Mouse (Mus musculus): Measurements from ENCODE around the gene Sfxn4. TPM values are rescaled to one million over a fixed set of nuclear protein-coding genes. Genes with fewer than 3 reads are reported as not detected.
A peak's percentile ranks its signal among the peaks of the same experiment; 100 is the strongest.

The Sfxn4 gene
- polyA plus RNA-seq (2015; fragmentation: Nextera tagmentation; extraction: Ambion mirVana) = 8.6 and 8.9 TPM in 2 replicates

- Histone ChIP-seq H3K27me3 (ENCODE audit: insufficient read depth, low read length) (no peaks in the 10 kb centered on the region), H3K4me3 (ENCODE audit: low read length) (peak within 1 kb of the TSS; percentile 69), H3K4me2 (replicated peaks; ENCODE audit: low read depth, low read length) (peak within 1 kb of the TSS; percentile 74), H3K4me1 (ENCODE audit: insufficient read depth, low read length) (peaks cover 11% of the 10 kb centered on the region; the same call in 1 of the 2 replicates), H3K9me3 (ENCODE audit: low read length) (no peaks in the 10 kb centered on the region), H3K36me3 (ENCODE audit: insufficient read depth, low read length) (peaks cover 25% of the 10 kb centered on the region), H3K9ac (replicated peaks; ENCODE audit: low read length) (peak within 1 kb of the TSS; percentile 81), H3K27ac (ENCODE audit: low read length) (peak within 1 kb of the TSS; percentile 84)
- peak; percentile 100 for ATAC-seq (ENCODE audit: low FRiP score, low TSS enrichment)
- 3% methylated on average over 30 of the region's 30 CpGs for WGBS
Observed at GRCm38 (mm10) chr19:60860868-60861700, at the start of gene Sfxn4. Sfxn4 (minus strand) TSS chr19:60861479.

DNA sequence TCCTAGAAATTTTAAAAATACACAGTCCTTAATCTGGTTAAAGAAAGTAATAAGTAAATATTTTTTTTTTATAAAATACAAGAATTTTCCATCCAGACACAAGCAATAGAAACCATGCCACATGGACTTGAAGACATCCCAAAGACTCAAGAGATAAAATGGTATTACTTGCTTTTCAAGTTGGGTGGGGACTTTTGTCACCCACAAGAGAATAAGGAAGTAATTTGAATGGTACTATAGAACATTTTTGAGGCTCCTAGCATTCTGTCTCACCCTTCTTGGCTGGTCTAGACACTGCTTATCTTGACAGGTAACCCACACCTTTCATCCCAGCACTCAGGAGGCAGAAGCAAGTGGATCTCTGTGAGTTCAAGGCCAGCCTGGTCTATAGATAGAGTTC lies 49.0 kb upstream of the Sfxn4 start:
- Histone ChIP-seq H3K36me3 (ENCODE audit: insufficient read depth, low read length) (no peaks in the 10 kb centered on the region), H3K9ac (replicated peaks; ENCODE audit: low read length) (no peak overlapping the region), H3K4me2 (replicated peaks; ENCODE audit: low read depth, low read length) (no peak overlapping the region), H3K4me3 (ENCODE audit: low read length) (no peak overlapping the region), H3K27ac (ENCODE audit: low read length) (no peak overlapping the region), H3K4me1 (ENCODE audit: insufficient read depth, low read length) (no peaks in the 10 kb centered on the region), H3K9me3 (ENCODE audit: low read length) (no peaks in the 10 kb centered on the region), H3K27me3 (ENCODE audit: insufficient read depth, low read length) (no peaks in the 10 kb centered on the region)
- no peak for ATAC-seq (ENCODE audit: low FRiP score, low TSS enrichment)

DNA sequence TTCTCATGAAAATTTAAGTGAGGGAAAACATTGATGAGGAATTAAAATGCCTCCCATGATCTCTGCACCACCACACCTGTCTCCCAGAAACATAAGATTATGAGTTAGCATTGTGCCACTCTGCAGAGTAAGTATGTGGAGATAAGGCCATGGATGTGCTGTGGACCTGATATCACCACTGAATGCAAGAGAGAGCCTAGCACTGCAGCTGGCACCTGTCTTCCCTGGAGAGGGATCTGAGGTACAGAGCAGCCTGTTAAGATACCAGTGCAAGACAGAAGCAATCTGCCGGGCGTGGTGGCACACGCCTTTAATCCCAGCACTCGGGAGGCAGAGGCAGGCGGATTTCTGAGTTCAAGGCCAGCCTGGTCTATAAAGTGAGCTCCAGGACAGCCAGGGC lies 44.2 kb upstream of the Sfxn4 start:
- H3K4me1 ChIP-seq (ENCODE audit: insufficient read depth, low read length) = no peaks in the 10 kb centered on the region
- no peak overlapping the region for H3K4me2 ChIP-seq (replicated peaks; ENCODE audit: low read depth, low read length)
- no peak overlapping the region for H3K27ac ChIP-seq (ENCODE audit: low read length)
- H3K36me3 ChIP-seq (ENCODE audit: insufficient read depth, low read length) = no peaks in the 10 kb centered on the region
- H3K9ac ChIP-seq (replicated peaks; ENCODE audit: low read length) = no peak overlapping the region
- WGBS = 87% methylated on average over 5 of the region's 5 CpGs
- H3K4me3 ChIP-seq (ENCODE audit: low read length) = no peak overlapping the region
- H3K27me3 ChIP-seq (ENCODE audit: insufficient read depth, low read length) = no peaks in the 10 kb centered on the region
- H3K9me3 ChIP-seq (ENCODE audit: low read length) = no peaks in the 10 kb centered on the region
- ATAC-seq (ENCODE audit: low FRiP score, low TSS enrichment) = no peak

DNA sequence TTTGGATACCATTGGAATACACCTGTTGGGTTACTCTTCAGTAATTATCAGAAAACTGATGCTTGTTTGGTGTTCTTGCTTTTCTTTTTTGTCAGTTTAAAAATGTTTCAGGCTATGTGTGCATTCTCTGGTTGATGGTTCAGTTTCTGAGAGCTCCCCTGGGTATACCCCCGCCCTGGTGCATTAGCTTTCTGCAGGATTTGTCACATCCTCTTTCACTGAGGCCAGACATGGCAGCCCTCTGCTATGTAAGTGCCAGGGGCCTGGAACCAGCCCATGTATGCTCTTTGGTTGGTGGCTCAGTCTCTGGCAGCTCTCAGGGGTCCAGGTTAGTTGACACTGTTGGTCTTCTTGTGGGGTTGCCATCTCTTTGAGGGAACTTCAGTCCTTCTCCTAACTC lies 42.7 kb upstream of the Sfxn4 start:
- no peaks in the 10 kb centered on the region for H3K9me3 ChIP-seq (ENCODE audit: low read length)
- no peak overlapping the region for H3K27ac ChIP-seq (ENCODE audit: low read length)
- 100% methylated on average over 1 of the region's 1 CpGs for WGBS
- no peak for ATAC-seq (ENCODE audit: low FRiP score, low TSS enrichment)
- no peak overlapping the region for H3K9ac ChIP-seq (replicated peaks; ENCODE audit: low read length)
- H3K4me3 ChIP-seq (ENCODE audit: low read length) = no peak overlapping the region
- H3K4me2 ChIP-seq (replicated peaks; ENCODE audit: low read depth, low read length) = no peak overlapping the region
- H3K4me1 ChIP-seq (ENCODE audit: insufficient read depth, low read length) = no peaks in the 10 kb centered on the region
- no peaks in the 10 kb centered on the region for H3K36me3 ChIP-seq (ENCODE audit: insufficient read depth, low read length)
- no peaks in the 10 kb centered on the region for H3K27me3 ChIP-seq (ENCODE audit: insufficient read depth, low read length)

DNA sequence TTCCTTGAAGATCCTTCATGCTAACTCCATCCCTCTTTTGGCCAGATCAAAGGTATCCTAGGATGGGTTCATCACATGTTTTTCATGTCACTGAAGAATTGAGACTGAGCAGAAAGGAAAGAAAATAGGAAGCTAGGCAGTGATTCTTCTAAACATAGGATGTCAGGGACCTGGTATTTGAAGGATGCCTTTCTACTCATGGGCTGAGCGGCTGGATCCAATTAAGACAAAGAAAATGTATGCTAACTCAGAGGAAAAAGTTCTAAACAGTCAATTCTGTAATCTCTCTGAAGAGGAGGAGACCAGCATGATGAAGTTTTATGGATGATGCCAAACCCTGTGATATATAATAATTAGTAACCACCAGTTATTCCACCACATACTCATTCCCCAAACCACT lies 41.9 kb upstream of the Sfxn4 start:
- Histone ChIP-seq H3K4me1 (ENCODE audit: insufficient read depth, low read length) (no peaks in the 10 kb centered on the region), H3K27me3 (ENCODE audit: insufficient read depth, low read length) (no peaks in the 10 kb centered on the region), H3K4me2 (replicated peaks; ENCODE audit: low read depth, low read length) (no peak overlapping the region), H3K36me3 (ENCODE audit: insufficient read depth, low read length) (no peaks in the 10 kb centered on the region), H3K4me3 (ENCODE audit: low read length) (no peak overlapping the region), H3K9ac (replicated peaks; ENCODE audit: low read length) (no peak overlapping the region), H3K27ac (ENCODE audit: low read length) (no peak overlapping the region), H3K9me3 (ENCODE audit: low read length) (no peaks in the 10 kb centered on the region)
- ATAC-seq (ENCODE audit: low FRiP score, low TSS enrichment) = no peak
- WGBS = 91% methylated on average over 1 of the region's 1 CpGs

GRCm38 (mm10) chr19:60895251-60895880 lies 34.1 kb upstream of the Sfxn4 start:
- no peak overlapping the region for H3K9ac ChIP-seq (replicated peaks; ENCODE audit: low read length)
- 29% methylated on average over 3 of the region's 3 CpGs for WGBS
- H3K4me2 ChIP-seq (replicated peaks; ENCODE audit: low read depth, low read length) = no peak overlapping the region
- no peaks in the 10 kb centered on the region for H3K27me3 ChIP-seq (ENCODE audit: insufficient read depth, low read length)
- no peak overlapping the region for H3K27ac ChIP-seq (ENCODE audit: low read length)
- H3K4me3 ChIP-seq (ENCODE audit: low read length) = no peak overlapping the region
- ATAC-seq (ENCODE audit: low FRiP score, low TSS enrichment) = no peak
- H3K36me3 ChIP-seq (ENCODE audit: insufficient read depth, low read length) = no peaks in the 10 kb centered on the region
- no peaks in the 10 kb centered on the region for H3K9me3 ChIP-seq (ENCODE audit: low read length)
- peaks cover 13% of the 10 kb centered on the region for H3K4me1 ChIP-seq (ENCODE audit: insufficient read depth, low read length)

GRCm38 (mm10) chr19:60891934-60892547 lies 30.8 kb upstream of the Sfxn4 start:
- H3K36me3 ChIP-seq (ENCODE audit: insufficient read depth, low read length) = no peaks in the 10 kb centered on the region
- peaks cover 19% of the 10 kb centered on the region for H3K4me1 ChIP-seq (ENCODE audit: insufficient read depth, low read length)
- H3K9me3 ChIP-seq (ENCODE audit: low read length) = no peaks in the 10 kb centered on the region
- 36% methylated on average over 1 of the region's 1 CpGs for WGBS
- no peak overlapping the region for H3K27ac ChIP-seq (ENCODE audit: low read length)
- H3K4me2 ChIP-seq (replicated peaks; ENCODE audit: low read depth, low read length) = peak overlapping the region; percentile 89
- peak overlapping the region; percentile 86; the same call in 1 of the 2 replicates for H3K4me3 ChIP-seq (ENCODE audit: low read length)
- ATAC-seq (ENCODE audit: low FRiP score, low TSS enrichment) = no peak
- H3K9ac ChIP-seq (replicated peaks; ENCODE audit: low read length) = no peak overlapping the region
- no peaks in the 10 kb centered on the region for H3K27me3 ChIP-seq (ENCODE audit: insufficient read depth, low read length)

DNA sequence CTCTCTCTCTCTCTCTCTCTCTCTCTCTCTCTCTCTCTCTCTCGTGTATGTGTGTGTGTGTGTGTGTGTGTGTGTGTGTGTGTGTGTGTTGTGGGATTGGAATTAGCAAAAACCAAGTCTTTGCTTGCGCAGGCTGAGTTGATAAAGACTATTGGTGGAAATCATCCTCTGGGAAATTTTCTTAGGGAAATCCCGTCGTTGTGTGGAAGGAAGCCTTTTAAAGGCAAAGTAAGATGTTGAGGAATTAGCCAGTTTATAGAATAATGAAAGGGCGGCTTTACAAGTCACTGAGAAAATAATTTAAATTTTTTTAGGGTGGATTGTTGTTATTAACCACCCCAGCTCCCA lies 29.8 kb upstream of the Sfxn4 start:
- H3K4me3 ChIP-seq (ENCODE audit: low read length) = peak overlapping the region; percentile 86
- 0 out of 2 replicates have a peak overlapping the region, but pooled peaks have one; percentile 38 for H3K9ac ChIP-seq (replicated peaks; ENCODE audit: low read length)
- H3K27me3 ChIP-seq (ENCODE audit: insufficient read depth, low read length) = no peaks in the 10 kb centered on the region
- ATAC-seq (ENCODE audit: low FRiP score, low TSS enrichment) = no peak
- H3K4me2 ChIP-seq (replicated peaks; ENCODE audit: low read depth, low read length) = peak overlapping the region; percentile 89
- H3K4me1 ChIP-seq (ENCODE audit: insufficient read depth, low read length) = peaks cover 19% of the 10 kb centered on the region
- no peaks in the 10 kb centered on the region for H3K9me3 ChIP-seq (ENCODE audit: low read length)
- H3K27ac ChIP-seq (ENCODE audit: low read length) = no peak overlapping the region
- H3K36me3 ChIP-seq (ENCODE audit: insufficient read depth, low read length) = no peaks in the 10 kb centered on the region
- WGBS = 15% methylated on average over 5 of the region's 5 CpGs

DNA sequence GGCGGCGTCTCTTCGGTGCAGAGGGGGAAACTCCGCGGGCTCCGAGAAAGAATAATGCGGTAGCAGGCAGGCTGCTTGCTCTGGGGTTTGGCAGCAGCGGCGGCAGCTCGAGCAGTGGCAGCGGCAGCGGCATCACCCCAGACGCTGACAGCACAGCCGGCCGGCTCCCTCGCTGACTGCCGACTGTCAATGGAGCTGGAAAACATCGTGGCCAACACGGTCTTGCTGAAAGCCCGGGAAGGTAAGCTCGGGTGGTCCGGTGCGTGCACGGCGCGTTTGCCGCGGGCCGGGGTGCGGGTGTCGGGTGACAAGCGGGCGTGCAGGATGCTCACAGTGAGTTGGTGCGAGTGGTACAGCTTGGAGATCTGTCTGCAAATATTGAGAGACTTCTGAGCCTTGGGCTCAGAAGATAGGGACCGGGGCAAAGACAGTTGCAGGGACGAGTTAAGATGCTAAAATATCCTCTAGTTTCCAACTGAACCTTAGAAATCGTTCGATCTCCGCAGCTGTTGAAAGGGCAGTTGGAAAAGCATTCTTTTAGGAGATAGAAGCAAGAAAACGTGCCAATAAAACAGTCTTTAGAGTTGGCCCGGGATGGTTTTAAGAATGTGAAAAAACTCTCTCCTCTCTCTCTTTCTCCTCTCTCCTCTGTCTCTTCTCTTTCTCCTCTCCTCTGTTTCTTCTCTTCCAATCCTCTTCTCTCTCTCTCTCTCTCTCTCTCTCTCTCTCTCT lies 29.3 kb upstream of the Sfxn4 start:
- peak; percentile 47 for ATAC-seq (ENCODE audit: low FRiP score, low TSS enrichment)
- peaks cover 19% of the 10 kb centered on the region for H3K4me1 ChIP-seq (ENCODE audit: insufficient read depth, low read length)
- H3K9me3 ChIP-seq (ENCODE audit: low read length) = no peaks in the 10 kb centered on the region
- H3K36me3 ChIP-seq (ENCODE audit: insufficient read depth, low read length) = no peaks in the 10 kb centered on the region
- under 1% methylated on average over 41 of the region's 41 CpGs for WGBS
- H3K9ac ChIP-seq (replicated peaks; ENCODE audit: low read length) = peak overlapping the region; percentile 78
- peak overlapping the region; percentile 86 for H3K4me3 ChIP-seq (ENCODE audit: low read length)
- H3K4me2 ChIP-seq (replicated peaks; ENCODE audit: low read depth, low read length) = peak overlapping the region; percentile 89
- H3K27me3 ChIP-seq (ENCODE audit: insufficient read depth, low read length) = no peaks in the 10 kb centered on the region
- peak overlapping the region; percentile 67 for H3K27ac ChIP-seq (ENCODE audit: low read length)

All from kidney, embryonic 16.5 days (tissue).